Comparison of ENCODE assay signal across 33 mouse cellular contexts in the genomic region with DNA sequence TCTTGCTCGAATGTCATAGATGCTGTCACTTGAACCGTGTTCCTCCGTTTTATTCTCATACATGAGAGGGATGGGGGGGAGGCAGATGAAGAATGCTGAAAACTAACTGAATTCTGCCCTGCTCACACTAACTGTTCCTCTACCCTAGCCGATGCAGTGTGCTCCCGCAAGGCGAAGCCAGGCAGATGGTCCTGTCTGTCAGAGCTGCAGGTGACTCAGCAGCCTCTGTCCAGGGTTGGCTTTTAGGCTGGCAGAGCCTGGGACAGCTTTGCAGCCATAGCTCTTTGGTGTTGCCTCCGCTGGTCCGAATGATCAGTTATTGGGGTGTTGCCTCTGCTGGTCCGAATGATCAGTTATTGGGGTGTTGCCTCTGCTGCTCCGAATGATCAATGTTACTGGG. TPM values are rescaled to one million over a fixed set of nuclear protein-coding genes. Genes with fewer than 3 reads are reported as not detected.
DNase-seq lines count a peak whose midpoint lies in the region; ATAC-seq lines count a peak whose summit lies in the region.
"Had no signal": no experiment of that assay in that cellular context is flagged by ENCODE, and none has a peak within 500 bp of the region (broad histone marks: within the 10 kb centered on the region; RNA-seq: fewer than 3 reads in every experiment).

No protein-coding gene starts in this region.

- H3K27ac ChIP-seq in midbrain, embryonic 11.5 days (ENCODE audit: low read depth, low read length): no peak overlapping the region
- H3K27ac ChIP-seq in midbrain, embryonic 16.5 days (ENCODE audit: low read length): no peak overlapping the region
- H3K27ac ChIP-seq in forebrain, embryonic 11.5 days (ENCODE audit: low read depth, low read length): no peak overlapping the region
- H3K27ac ChIP-seq in hindbrain, embryonic 12.5 days: no peak overlapping the region
- H3K27ac ChIP-seq: embryonic facial prominence, embryonic 10.5 days; embryonic facial prominence, embryonic 13.5 days; forebrain, embryonic 13.5 days; heart, embryonic 15.5 days; hindbrain, embryonic 10.5 days; hindbrain, embryonic 14.5 days; hindbrain, postnatal 0 days had no signal

- H3K36me3 ChIP-seq in midbrain, embryonic 11.5 days (ENCODE audit: control insufficient read depth, insufficient read depth, low read length): peaks cover 11% of the 10 kb centered on the region; the same call in 1 of the 2 replicates
- H3K36me3 ChIP-seq in midbrain, embryonic 16.5 days (ENCODE audit: control insufficient read depth, insufficient read depth, low read length): peaks cover 23% of the 10 kb centered on the region
- H3K36me3 ChIP-seq in forebrain, embryonic 11.5 days (ENCODE audit: control insufficient read depth, insufficient read depth, low read length): peaks cover 2% of the 10 kb centered on the region; the same call in 1 of the 2 replicates
- H3K36me3 ChIP-seq in hindbrain, embryonic 12.5 days: peaks cover 74% of the 10 kb centered on the region

- intact Hi-C loops in gastrocnemius, postnatal 36 days (cut with DNase I): no loop called here

- no peaks in the 10 kb centered on the region for H3K27me3 ChIP-seq in midbrain, embryonic 11.5 days (ENCODE audit: control insufficient read depth, insufficient read depth, low read length)
- H3K27me3 ChIP-seq in midbrain, embryonic 16.5 days (ENCODE audit: control insufficient read depth, insufficient read depth, low read depth, low read length): no peaks in the 10 kb centered on the region
- H3K27me3 ChIP-seq in forebrain, embryonic 11.5 days (ENCODE audit: control insufficient read depth, insufficient read depth, low read length): no peaks in the 10 kb centered on the region
- no peaks in the 10 kb centered on the region for H3K27me3 ChIP-seq in hindbrain, embryonic 12.5 days
- H3K27me3 ChIP-seq: CH12.LX; embryonic facial prominence, embryonic 13.5 days; forebrain, embryonic 13.5 days; heart, embryonic 12.5 days; heart, embryonic 15.5 days; Patski had no signal

- peak; percentile 10 for DNase-seq in adrenal gland, adult 2 months
- DNase-seq in adrenal gland, postnatal 4 days (ENCODE audit: low spot score in 2 of 2): no peak
- peak; percentile 17 for DNase-seq in gastrocnemius, adult 18-20 months (ENCODE audit: low spot score)
- no peak for DNase-seq in gastrocnemius, postnatal 36 days
- DNase-seq in midbrain, embryonic 11.5 days (ENCODE audit: low spot score, missing footprints): peak; percentile 28
- no peak for DNase-seq in forebrain, embryonic 11.5 days (ENCODE audit: low spot score)
- DNase-seq: adrenal gland, postnatal 25 days; cerebellum, adult 11-12 months; cerebellum, adult 8-10 months; cerebellum, postnatal 10 days; cerebellum, postnatal 36 days; embryo, embryonic 11 days; heart, adult 18-20 months; heart, postnatal 10 days; heart, postnatal 36 days; kidney, adult 18-20 months had no signal

- ATAC-seq in midbrain, embryonic 11.5 days (ENCODE audit: low FRiP score): no peak
- ATAC-seq in midbrain, embryonic 16.5 days: no peak
- no peak for ATAC-seq in forebrain, embryonic 11.5 days (replicated peaks; ENCODE audit: low FRiP score)
- no peak for ATAC-seq in hindbrain, embryonic 12.5 days (ENCODE audit: low FRiP score)
- ATAC-seq: forebrain, embryonic 13.5 days; forebrain, embryonic 16.5 days; hindbrain, postnatal 0 days; inflammation-experienced regulatory T-cells, adult 6 months; intestine, embryonic 16.5 days; Patski had no signal

- H3K9me3 ChIP-seq in midbrain, embryonic 11.5 days (ENCODE audit: control insufficient read depth, low read length): no peaks in the 10 kb centered on the region
- no peaks in the 10 kb centered on the region for H3K9me3 ChIP-seq in midbrain, embryonic 16.5 days (replicated peaks; ENCODE audit: control insufficient read depth, low read length, poor library complexity, severe bottlenecking)
- no peaks in the 10 kb centered on the region for H3K9me3 ChIP-seq in forebrain, embryonic 11.5 days (ENCODE audit: control insufficient read depth, low read length)
- H3K9me3 ChIP-seq in hindbrain, embryonic 12.5 days (replicated peaks): no peaks in the 10 kb centered on the region
- H3K9me3 ChIP-seq: embryonic facial prominence, embryonic 10.5 days; embryonic facial prominence, embryonic 13.5 days; forebrain, embryonic 13.5 days; G1E; heart, embryonic 12.5 days; heart, embryonic 15.5 days; hindbrain, embryonic 10.5 days had no signal

- 87% methylated on average over 10 of the region's 10 CpGs for WGBS in midbrain, embryonic 11.5 days
- 92% methylated on average over 10 of the region's 10 CpGs for WGBS in midbrain, embryonic 16.5 days
- WGBS in forebrain, embryonic 11.5 days: 93% methylated on average over 10 of the region's 10 CpGs
- 93% methylated on average over 10 of the region's 10 CpGs for WGBS in hindbrain, embryonic 12.5 days

- H3K4me2 ChIP-seq in midbrain, embryonic 11.5 days: no peak overlapping the region
- no peak overlapping the region for H3K4me2 ChIP-seq in midbrain, embryonic 16.5 days (ENCODE audit: low read length)
- H3K4me2 ChIP-seq in forebrain, embryonic 11.5 days (ENCODE audit: low read depth, low read length, severe bottlenecking): no peak overlapping the region
- no peak overlapping the region for H3K4me2 ChIP-seq in hindbrain, embryonic 12.5 days (replicated peaks)
- H3K4me2 ChIP-seq: embryonic facial prominence, embryonic 13.5 days; forebrain, embryonic 13.5 days; heart, embryonic 12.5 days; heart, embryonic 15.5 days; hindbrain, embryonic 14.5 days had no signal

- H3K4me3 ChIP-seq in midbrain, embryonic 11.5 days (ENCODE audit: low read depth, low read length): no peak overlapping the region
- H3K4me3 ChIP-seq in midbrain, embryonic 16.5 days (ENCODE audit: low read depth, low read length): no peak overlapping the region
- H3K4me3 ChIP-seq in forebrain, embryonic 11.5 days (ENCODE audit: low read depth, low read length): no peak overlapping the region
- H3K4me3 ChIP-seq in hindbrain, embryonic 12.5 days: no peak overlapping the region
- H3K4me3 ChIP-seq: embryonic facial prominence, embryonic 10.5 days; embryonic facial prominence, embryonic 13.5 days; erythroblast, embryonic 14.5 days; forebrain, embryonic 13.5 days; heart, embryonic 12.5 days; heart, embryonic 15.5 days; hindbrain, embryonic 10.5 days had no signal

- no peaks in the 10 kb centered on the region for H3K4me1 ChIP-seq in midbrain, embryonic 11.5 days (ENCODE audit: control insufficient read depth, insufficient read depth, low read length)
- H3K4me1 ChIP-seq in midbrain, embryonic 16.5 days (ENCODE audit: control insufficient read depth, insufficient read depth, low read length): no peaks in the 10 kb centered on the region
- no peaks in the 10 kb centered on the region for H3K4me1 ChIP-seq in forebrain, embryonic 11.5 days (replicated peaks; ENCODE audit: control insufficient read depth, insufficient read depth, low read length)
- no peaks in the 10 kb centered on the region for H3K4me1 ChIP-seq in hindbrain, embryonic 12.5 days
- H3K4me1 ChIP-seq: embryonic facial prominence, embryonic 10.5 days; embryonic facial prominence, embryonic 13.5 days; forebrain, embryonic 13.5 days; heart, embryonic 12.5 days; heart, embryonic 15.5 days; hindbrain, embryonic 10.5 days had no signal

- no peak overlapping the region for H3K9ac ChIP-seq in midbrain, embryonic 11.5 days (ENCODE audit: low read length)
- no peak overlapping the region for H3K9ac ChIP-seq in midbrain, embryonic 16.5 days (ENCODE audit: low read depth, low read length)
- no peak overlapping the region for H3K9ac ChIP-seq in forebrain, embryonic 11.5 days (ENCODE audit: low read length)
- no peak overlapping the region for H3K9ac ChIP-seq in hindbrain, embryonic 12.5 days
- H3K9ac ChIP-seq: embryonic facial prominence, embryonic 13.5 days; forebrain, embryonic 13.5 days; heart, embryonic 12.5 days; heart, embryonic 15.5 days; hindbrain, embryonic 14.5 days had no signal

RNA-seq across cellular contexts. Expression of gene Dync1h1, which starts 30.2 kb away (rescaled TPM):
- total RNA-seq in adrenal gland, adult 2 months (2021): 100 to 1,000 TPM; 113 to 176 TPM
- polyA plus RNA-seq in adrenal gland, adult 2 months (2012; rRNA removed): 213 and 269 TPM in 2 replicates
- 100 to 1,000 TPM; 116 to 140 TPM for total RNA-seq in adrenal gland, postnatal 4 days (2021)
- 10 to 100 TPM; 64.3 to 70.9 TPM for total RNA-seq in gastrocnemius, adult 18-20 months (2021)
- total RNA-seq in gastrocnemius, postnatal 36 days (2021): 10 to 100 TPM; 60.4 to 63.9 TPM
- 74.9 and 83.1 TPM in 2 replicates for polyA plus RNA-seq in midbrain, embryonic 11.5 days (2014; fragmentation: Nextera tagmentation; extraction: Ambion mirVana)
- 88.0 and 91.3 TPM in 2 replicates for polyA plus RNA-seq in midbrain, embryonic 16.5 days (2015; fragmentation: Nextera tagmentation; extraction: Ambion mirVana)
- 90.8 and 96.9 TPM in 2 replicates for polyA plus RNA-seq in forebrain, embryonic 11.5 days (2014; fragmentation: Nextera tagmentation; extraction: Ambion mirVana)
- 81.7 and 96.4 TPM in 2 replicates for polyA plus RNA-seq in hindbrain, embryonic 12.5 days (2016; fragmentation: Nextera tagmentation; extraction: Ambion mirVana)

Comparison
In these comparisons a context has a peak if more than half of its experiments do, and no peak if none do; other contexts are left out.
1. DNase-seq: peak in adrenal gland, adult 2 months (single experiment), gastrocnemius, adult 18-20 months (single experiment) and midbrain, embryonic 11.5 days (single experiment); none in adrenal gland, postnatal 4 days (0 of 2), gastrocnemius, postnatal 36 days (0 of 2) and forebrain, embryonic 11.5 days (single experiment).